In the genomic region with DNA sequence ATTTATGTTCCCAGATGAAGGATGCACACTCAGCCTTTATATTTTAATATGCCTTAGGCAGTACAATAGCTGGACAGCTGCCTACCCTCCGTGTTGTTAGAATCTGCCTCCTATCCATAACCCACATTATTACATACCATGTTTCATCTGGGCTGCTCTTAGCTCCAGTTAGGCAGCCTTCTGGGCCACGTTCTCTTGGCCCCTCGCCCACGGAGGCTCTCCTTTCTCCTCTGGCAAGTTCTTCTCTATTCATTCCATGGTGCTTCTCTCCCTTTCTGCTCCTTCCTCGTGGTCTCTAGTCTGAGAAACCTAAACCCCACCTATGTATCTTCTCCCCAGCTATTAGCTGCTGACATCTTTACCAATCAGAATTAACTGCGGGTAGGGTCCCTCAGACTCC, we compare ENCODE assay signal across 27 mouse cellular contexts.
DNase-seq lines count a peak whose midpoint lies in the region; ATAC-seq lines count a peak whose summit lies in the region.
"Had no signal": no experiment of that assay in that cellular context is flagged by ENCODE, and none has a peak within 500 bp of the region (broad histone marks: within the 10 kb centered on the region; RNA-seq: fewer than 3 reads in every experiment).

No protein-coding gene starts in this region.

- no peaks in the 10 kb centered on the region for H3K36me3 ChIP-seq in embryonic facial prominence, embryonic 15.5 days
- H3K36me3 ChIP-seq: embryonic facial prominence, embryonic 13.5 days; forebrain, embryonic 15.5 days; G1E; heart, embryonic 10.5 days; heart, embryonic 13.5 days had no signal

- DNase-seq in cerebellum, postnatal 10 days: peak; percentile 25 to 26
- DNase-seq in cerebellum, adult 8-10 months: no peak
- peak; percentile 47 for DNase-seq in gastrocnemius, postnatal 10 days
- DNase-seq in gastrocnemius, postnatal 4 days (ENCODE audit: low spot score in 2 of 2): no peak
- peak; percentile 29 for DNase-seq in heart, postnatal 4 days
- DNase-seq in heart, postnatal 36 days: no peak
- DNase-seq in right cerebral cortex, postnatal 10 days (ENCODE audit: low spot score in 2 of 2): no peak
- DNase-seq: adrenal gland, adult 2 months; adrenal gland, postnatal 14 days; B cell, adult 2 months; cerebellum, adult 11-12 months; cerebellum, adult 9-10 months; heart, adult 2 months; kidney, adult 18-20 months; kidney, adult 9 months had no signal

- no peak overlapping the region for H3K27ac ChIP-seq in embryonic facial prominence, embryonic 15.5 days (replicated peaks)
- H3K27ac ChIP-seq: embryonic facial prominence, embryonic 13.5 days; forebrain, embryonic 15.5 days; heart, adult 2 months; heart, embryonic 10.5 days; heart, embryonic 13.5 days; hindbrain, embryonic 14.5 days; hindbrain, postnatal 0 days had no signal

- no peaks in the 10 kb centered on the region for H3K27me3 ChIP-seq in embryonic facial prominence, embryonic 15.5 days
- H3K27me3 ChIP-seq: CH12.LX; embryonic facial prominence, embryonic 13.5 days; forebrain, embryonic 15.5 days; heart, embryonic 13.5 days; Patski had no signal

- intact Hi-C loops in heart, postnatal 36 days (cut with DNase I): no loop called here

- 59% methylated on average over 6 of the region's 6 CpGs for WGBS in embryonic facial prominence, embryonic 15.5 days

- no peak overlapping the region for H3K4me2 ChIP-seq in embryonic facial prominence, embryonic 15.5 days (replicated peaks)
- H3K4me2 ChIP-seq: embryonic facial prominence, embryonic 13.5 days; forebrain, embryonic 15.5 days; heart, embryonic 13.5 days; hindbrain, embryonic 14.5 days had no signal

- H3K9me3 ChIP-seq in embryonic facial prominence, embryonic 15.5 days (replicated peaks): no peaks in the 10 kb centered on the region
- H3K9me3 ChIP-seq: embryonic facial prominence, embryonic 13.5 days; forebrain, embryonic 15.5 days; G1E; heart, embryonic 10.5 days had no signal

- no peak overlapping the region for H3K4me3 ChIP-seq in embryonic facial prominence, embryonic 15.5 days (replicated peaks)
- H3K4me3 ChIP-seq: embryonic facial prominence, embryonic 13.5 days; forebrain, embryonic 15.5 days; heart, adult 2 months; heart, embryonic 10.5 days; heart, embryonic 13.5 days had no signal

- 0 out of 2 replicates have a peak, but pooled peaks cover 7% of the 10 kb centered on the region for H3K4me1 ChIP-seq in embryonic facial prominence, embryonic 15.5 days
- H3K4me1 ChIP-seq: embryonic facial prominence, embryonic 13.5 days; heart, embryonic 13.5 days had no signal

- ATAC-seq in embryonic facial prominence, embryonic 15.5 days (ENCODE audit: insufficient number of reproducible peaks, low FRiP score, low TSS enrichment, low read depth): 0 out of 2 replicates have a peak, but pooled peaks have one; percentile 12
- ATAC-seq: forebrain, embryonic 15.5 days; hindbrain, postnatal 0 days; inflammation-experienced regulatory T-cells, adult 6 months; intestine, embryonic 16.5 days; Patski had no signal

- no peak overlapping the region for H3K9ac ChIP-seq in embryonic facial prominence, embryonic 15.5 days
- H3K9ac ChIP-seq: embryonic facial prominence, embryonic 13.5 days; forebrain, embryonic 15.5 days; heart, embryonic 13.5 days; hindbrain, embryonic 14.5 days had no signal

Comparison
In these comparisons a context has a peak if more than half of its experiments do, and no peak if none do; other contexts are left out.
1. DNase-seq: peak in cerebellum, postnatal 10 days (2 of 2), gastrocnemius, postnatal 10 days (single experiment) and heart, postnatal 4 days (single experiment); none in cerebellum, adult 8-10 months (single experiment), gastrocnemius, postnatal 4 days (0 of 2), heart, postnatal 36 days (0 of 2) and right cerebral cortex, postnatal 10 days (0 of 2).